12 mouse cellular contexts compared by ENCODE assay signal in genomic region chr1:131770656-131771055, GRCm38 (mm10). TPM values are rescaled to one million over a fixed set of nuclear protein-coding genes. Genes with fewer than 3 reads are reported as not detected.
DNase-seq lines count a peak whose midpoint lies in the region; ATAC-seq and TF ChIP-seq lines count a peak whose summit lies in the region.
"Had no signal": no experiment of that assay in that cellular context is flagged by ENCODE, and none has a peak within 500 bp of the region (broad histone marks: within the 10 kb centered on the region; RNA-seq: fewer than 3 reads in every experiment).

No protein-coding gene starts in this region.

- DNase-seq in heart, adult 8-10 months (ENCODE audit: low spot score) = peak; percentile 53
- no peak for DNase-seq in heart, embryonic 10.5 days (ENCODE audit: low spot score)
- peak; percentile 96 for DNase-seq in brain, embryonic 14.5 days (ENCODE audit: low read depth)
- DNase-seq in frontal cortex, postnatal 14 days (ENCODE audit: low spot score in 2 of 2) = peak; percentile 63 to 69
- DNase-seq in layer of hippocampus, postnatal 36 days = peak; percentile 77 to 80
- peak; percentile 59 for DNase-seq in testis, postnatal 10 days (ENCODE audit: low spot score)
- DNase-seq in liver, postnatal 0 days = no peak
- no peak for DNase-seq in urinary bladder, postnatal 4 days (ENCODE audit: low spot score in 2 of 2)

- no peak overlapping the region for H3K9ac ChIP-seq in liver, postnatal 0 days (replicated peaks)
- H3K9ac ChIP-seq: embryonic facial prominence, embryonic 12.5 days; lung, embryonic 15.5 days; stomach, embryonic 15.5 days had no signal

- ATAC-seq in liver, postnatal 0 days = no peak

- H3K9me3 ChIP-seq in heart, embryonic 10.5 days = no peaks in the 10 kb centered on the region
- no peaks in the 10 kb centered on the region for H3K9me3 ChIP-seq in liver, postnatal 0 days (ENCODE audit: low read length)
- H3K9me3 ChIP-seq: embryonic facial prominence, embryonic 12.5 days; G1E; lung, embryonic 15.5 days; stomach, embryonic 15.5 days had no signal

- 66% methylated on average over 4 of the region's 4 CpGs for WGBS in heart, embryonic 10.5 days
- 75% methylated on average over 4 of the region's 4 CpGs for WGBS in liver, postnatal 0 days (ENCODE audit: insufficient replicate concordance)

- no peaks in the 10 kb centered on the region for H3K27me3 ChIP-seq in heart, embryonic 10.5 days (ENCODE audit: insufficient read depth, poor library complexity, severe bottlenecking)
- no peaks in the 10 kb centered on the region for H3K27me3 ChIP-seq in liver, postnatal 0 days (ENCODE audit: insufficient read depth, low read length)
- H3K27me3 ChIP-seq: embryonic facial prominence, embryonic 12.5 days; lung, embryonic 15.5 days; stomach, embryonic 15.5 days had no signal

- H3K4me3 ChIP-seq in heart, embryonic 10.5 days = no peak overlapping the region
- H3K4me3 ChIP-seq in liver, postnatal 0 days (ENCODE audit: low read depth, low read length) = no peak overlapping the region
- H3K4me3 ChIP-seq: embryonic facial prominence, embryonic 12.5 days; lung, embryonic 15.5 days; stomach, embryonic 15.5 days had no signal

- H3K27ac ChIP-seq in heart, embryonic 10.5 days = no peak overlapping the region
- no peak overlapping the region for H3K27ac ChIP-seq in liver, postnatal 0 days (ENCODE audit: low read depth)
- H3K27ac ChIP-seq: embryonic facial prominence, embryonic 12.5 days; lung, embryonic 15.5 days; stomach, embryonic 15.5 days had no signal

- no peak for TF ChIP-seq POLR2A in brain, embryonic 14.5 days (IDR thresholded peaks at IDR 0.05; ENCODE audit: borderline replicate concordance, extremely low read depth, insufficient read depth, insufficient read length, poor library complexity, severe bottlenecking)

- H3K4me2 ChIP-seq in liver, postnatal 0 days (ENCODE audit: low read depth, low read length) = no peak overlapping the region
- H3K4me2 ChIP-seq: embryonic facial prominence, embryonic 12.5 days; lung, embryonic 15.5 days; stomach, embryonic 15.5 days had no signal

- no peak for TF ChIP-seq EP300 in liver, postnatal 0 days (IDR thresholded peaks at IDR 0.05; ENCODE audit: low read depth)

- H3K4me1 ChIP-seq in heart, embryonic 10.5 days = no peaks in the 10 kb centered on the region
- no peaks in the 10 kb centered on the region for H3K4me1 ChIP-seq in liver, postnatal 0 days (ENCODE audit: insufficient read depth)
- H3K4me1 ChIP-seq: embryonic facial prominence, embryonic 12.5 days; stomach, embryonic 15.5 days had no signal

- no peaks in the 10 kb centered on the region for H3K36me3 ChIP-seq in heart, embryonic 10.5 days
- H3K36me3 ChIP-seq in liver, postnatal 0 days (replicated peaks; ENCODE audit: insufficient read depth, low read length) = no peaks in the 10 kb centered on the region
- H3K36me3 ChIP-seq: embryonic facial prominence, embryonic 12.5 days; G1E; lung, embryonic 15.5 days; stomach, embryonic 15.5 days had no signal

- TF ChIP-seq CTCF in brain, embryonic 14.5 days (IDR thresholded peaks at IDR 0.05; ENCODE audit: borderline replicate concordance, extremely low read depth, insufficient read depth, insufficient read length) = no peak
- no peak for TF ChIP-seq CTCF in liver, postnatal 0 days (IDR thresholded peaks at IDR 0.05; ENCODE audit: low read depth)

RNA-seq across cellular contexts. Expression of gene Pm20d1, which starts 26.5 kb away (rescaled TPM):
- 10 to 100 TPM in 1 of 4 experiments, 1 to 10 TPM in 3; 7.1 to 10.1 (median 8.0) TPM for total RNA-seq in heart, adult 8-10 months (2022)
- 2.1 and 3.1 TPM in 2 replicates for polyA plus RNA-seq in heart, embryonic 10.5 days (2016; fragmentation: Nextera tagmentation; extraction: Ambion mirVana)
- polyA plus RNA-seq in brain, embryonic 14.5 days (2012; rRNA removed) = 0.19 and 0.43 TPM in 2 replicates
- 1 to 10 TPM; 1.8 to 2.2 TPM for total RNA-seq in layer of hippocampus, postnatal 36 days (2021)
- polyA plus RNA-seq in liver, postnatal 0 days (2015; fragmentation: Nextera tagmentation; extraction: Ambion mirVana) = 10.5 and 10.7 TPM in 2 replicates
- polyA plus RNA-seq: G1E had no signal

RNA-seq across cellular contexts. Expression of gene Slc26a9, which starts 26.8 kb away (rescaled TPM):
- total RNA-seq in heart, adult 8-10 months (2022) = under 1 TPM in 3 of 4 experiments, not detected in 1; 0.06 to 0.16 (median 0.09) TPM
- 0.05 and 0.06 TPM in 2 replicates for polyA plus RNA-seq in heart, embryonic 10.5 days (2016; fragmentation: Nextera tagmentation; extraction: Ambion mirVana)
- 0.10 and 0.14 TPM in 2 replicates for polyA plus RNA-seq in brain, embryonic 14.5 days (2012; rRNA removed)
- under 1 TPM; 0.12 to 0.15 TPM for total RNA-seq in layer of hippocampus, postnatal 36 days (2021)
- not detected in 2 replicates for polyA plus RNA-seq in liver, postnatal 0 days (2015; fragmentation: Nextera tagmentation; extraction: Ambion mirVana)

RNA-seq across cellular contexts. Expression of gene Slc41a1, which starts 56.6 kb away (rescaled TPM):
- total RNA-seq in heart, adult 8-10 months (2022) = 10 to 100 TPM; 51.3 to 79.6 (median 60.3) TPM
- polyA plus RNA-seq in heart, embryonic 10.5 days (2016; fragmentation: Nextera tagmentation; extraction: Ambion mirVana) = 8.8 and 9.6 TPM in 2 replicates
- polyA plus RNA-seq in brain, embryonic 14.5 days (2012; rRNA removed) = 21.9 and 25.4 TPM in 2 replicates
- 10 to 100 TPM; 55.5 to 64.4 TPM for total RNA-seq in layer of hippocampus, postnatal 36 days (2021)
- polyA plus RNA-seq in liver, postnatal 0 days (2015; fragmentation: Nextera tagmentation; extraction: Ambion mirVana) = 0.81 and 0.91 TPM in 2 replicates

Comparison
In these comparisons a context has a peak if more than half of its experiments do, and no peak if none do; other contexts are left out.
1. DNase-seq: peak in heart, adult 8-10 months (single experiment), brain, embryonic 14.5 days (single experiment), frontal cortex, postnatal 14 days (2 of 2), layer of hippocampus, postnatal 36 days (2 of 2) and testis, postnatal 10 days (single experiment); none in heart, embryonic 10.5 days (single experiment), liver, postnatal 0 days (single experiment) and urinary bladder, postnatal 4 days (0 of 2).